Mouse (Mus musculus) testis, adult 2 months (tissue): ENCODE measurements around the gene Kcnn4.

ENCODE experiments used
- CTCF ChIP-seq: fragments of 200-500 bp; IDR thresholded peaks from 2 replicates; pipeline ENCODE4 v1.5.1; 2012; ENCODE audit warnings: low read depth, mild to moderate bottlenecking, inconsistent platforms, low read length, moderate library complexity; ENCODE audit not compliant: control insufficient read depth, insufficient read depth, insufficient replicate concordance
- POLR2A ChIP-seq: fragments of 200-500 bp; IDR thresholded peaks from 2 replicates; pipeline ENCODE4 v1.6.1; 2012; ENCODE audit warnings: low read depth, mild to moderate bottlenecking, inconsistent platforms, low read length, moderate library complexity; ENCODE audit not compliant: control insufficient read depth

GRCm38 (mm10) chr7:24327281-24327975 is 42.6 kb upstream of the Kcnn4 start:
- TF ChIP-seq POLR2A = no peak
- no peak for TF ChIP-seq CTCF
